Mouse (Mus musculus) hindbrain, embryonic 16.5 days (tissue): Measurements from ENCODE around the gene Slc25a43. TPM values are rescaled to one million over a fixed set of nuclear protein-coding genes. Genes with fewer than 3 reads are reported as not detected.

Experiments used
- ATAC-seq: fragments of 200-750 bp; cut with Nextera tagmentation; 2 replicates; pipeline ENCODE4 v1.8.0; 2017; ENCODE audit warnings: moderate TSS enrichment, moderate library complexity
- H3K27ac ChIP-seq: fragments of 300-500 bp; sonication (generic); 2 replicates; pipeline ENCODE4 v1.5.1; 2014; ENCODE audit warnings: low read depth, mild to moderate bottlenecking, control low read depth, low read length, moderate library complexity
- H3K27me3 ChIP-seq: fragments of 300-500 bp; sonication (generic); replicated peaks from 2 replicates; pipeline ENCODE4 v1.6.1; 2014; ENCODE audit warnings: low read length; ENCODE audit not compliant: control insufficient read depth, insufficient read depth
- H3K36me3 ChIP-seq: fragments of 300-500 bp; sonication (generic); 2 replicates; pipeline ENCODE4 v1.6.1; 2014; ENCODE audit warnings: mild to moderate bottlenecking, low read length, moderate library complexity, mixed read lengths; ENCODE audit not compliant: control insufficient read depth, insufficient read depth
- H3K4me1 ChIP-seq: fragments of 300-500 bp; sonication (generic); 2 replicates; pipeline ENCODE4 v1.6.1; 2014; ENCODE audit warnings: low read depth, low read length; ENCODE audit not compliant: control insufficient read depth, insufficient read depth
- H3K4me2 ChIP-seq: fragments of 300-500 bp; sonication (generic); 2 replicates; pipeline ENCODE4 v1.6.1; 2014; ENCODE audit warnings: mild to moderate bottlenecking, low read length, control low read depth, moderate library complexity
- H3K4me3 ChIP-seq: fragments of 300-500 bp; sonication (generic); 2 replicates; pipeline ENCODE4 v1.5.1; 2014; ENCODE audit warnings: mild to moderate bottlenecking, low read length, control low read depth, moderate library complexity
- H3K9ac ChIP-seq: fragments of 300-500 bp; sonication (generic); 2 replicates; pipeline ENCODE4 v1.6.1; 2014; ENCODE audit warnings: low read depth, mild to moderate bottlenecking, control low read depth, low read length, moderate library complexity
- H3K9me3 ChIP-seq: fragments of 300-500 bp; sonication (generic); 2 replicates; pipeline ENCODE4 v1.6.1; 2014; ENCODE audit warnings: mild to moderate bottlenecking, low read length, moderate library complexity; ENCODE audit not compliant: control insufficient read depth
- WGBS: fragments of 180-500 bp; shearing (Covaris S2); extraction: QIAGEN DNeasy Blood & Tissue Kit; methylation state at CpG from one replicate; pipeline ENCODE4 v1.1.7; 2014; 5-methylcytosine and 5-hydroxymethylcytosine counted together
- polyA plus RNA-seq: library from polyadenylated mRNA; unstranded; fragments of >200 nt; fragmentation: Nextera tagmentation; extraction: Ambion mirVana; gene quantifications from 2 replicates; pipeline ENCODE4 v1.2.1, GENCODE M21; 2015

The Slc25a43 gene
- polyA plus RNA-seq, 1 experiment from 2014 or later = 0.81 TPM

- H3K27ac ChIP-seq = no peak overlapping the region
- ATAC-seq = no peak
- no peaks in the 10 kb centered on the region for H3K9me3 ChIP-seq
- WGBS = 68% methylated on average over 1 of the region's 1 CpGs
- H3K4me1 ChIP-seq = no peaks in the 10 kb centered on the region
- no peak overlapping the region for H3K4me3 ChIP-seq
- no peaks in the 10 kb centered on the region for H3K27me3 ChIP-seq
- no peaks in the 10 kb centered on the region for H3K36me3 ChIP-seq
- H3K4me2 ChIP-seq = no peak overlapping the region
- no peak overlapping the region for H3K9ac ChIP-seq
These were observed 7.1 kb downstream of the Slc25a43 start for GRCm38 (mm10) chrX:36750591-36750990.

GRCm38 (mm10) chrX:36752586-36752985 lies 9.1 kb downstream of the Slc25a43 start:
- H3K36me3 ChIP-seq = no peaks in the 10 kb centered on the region
- ATAC-seq = no peak
- no peak overlapping the region for H3K4me3 ChIP-seq
- H3K9me3 ChIP-seq = no peaks in the 10 kb centered on the region
- H3K27ac ChIP-seq = no peak overlapping the region
- H3K4me2 ChIP-seq = no peak overlapping the region
- H3K4me1 ChIP-seq = no peaks in the 10 kb centered on the region
- H3K27me3 ChIP-seq = no peaks in the 10 kb centered on the region
- 95% methylated on average over 3 of the region's 3 CpGs for WGBS
- H3K9ac ChIP-seq = no peak overlapping the region

- H3K9me3 ChIP-seq = no peaks in the 10 kb centered on the region
- no peaks in the 10 kb centered on the region for H3K36me3 ChIP-seq
- H3K4me2 ChIP-seq = no peak overlapping the region
- no peak overlapping the region for H3K9ac ChIP-seq
- no peak for ATAC-seq
- no peaks in the 10 kb centered on the region for H3K4me1 ChIP-seq
- WGBS = 71% methylated on average over 6 of the region's 7 CpGs
- H3K4me3 ChIP-seq = no peak overlapping the region
- H3K27ac ChIP-seq = no peak overlapping the region
- no peaks in the 10 kb centered on the region for H3K27me3 ChIP-seq
These were observed 14.5 kb downstream of the Slc25a43 start for GRCm38 (mm10) chrX:36757796-36758472.

- Histone ChIP-seq H3K9ac (no peak overlapping the region), H3K36me3 (no peaks in the 10 kb centered on the region), H3K4me1 (no peaks in the 10 kb centered on the region), H3K9me3 (no peaks in the 10 kb centered on the region), H3K27me3 (no peaks in the 10 kb centered on the region), H3K4me3 (no peak overlapping the region), H3K27ac (no peak overlapping the region), H3K4me2 (no peak overlapping the region)
- no peak for ATAC-seq
- WGBS = 70% methylated on average over 6 of the region's 6 CpGs
These were observed 15.1 kb downstream of the Slc25a43 start for GRCm38 (mm10) chrX:36758566-36758965.

GRCm38 (mm10) chrX:36760946-36761635 lies 17.6 kb downstream of the Slc25a43 start:
- Histone ChIP-seq H3K27me3 (no peaks in the 10 kb centered on the region), H3K36me3 (no peaks in the 10 kb centered on the region), H3K9ac (no peak overlapping the region), H3K9me3 (no peaks in the 10 kb centered on the region), H3K4me1 (no peaks in the 10 kb centered on the region), H3K4me2 (no peak overlapping the region), H3K27ac (no peak overlapping the region), H3K4me3 (no peak overlapping the region)
- peak; percentile 41; the same call in 1 of the 2 replicates for ATAC-seq
- 26% methylated on average over 6 of the region's 6 CpGs for WGBS

GRCm38 (mm10) chrX:36762289-36762688 lies 18.8 kb downstream of the Slc25a43 start:
- Histone ChIP-seq H3K36me3 (no peaks in the 10 kb centered on the region), H3K27me3 (no peaks in the 10 kb centered on the region), H3K27ac (no peak overlapping the region), H3K9me3 (no peaks in the 10 kb centered on the region), H3K4me2 (no peak overlapping the region), H3K4me1 (no peaks in the 10 kb centered on the region), H3K9ac (no peak overlapping the region), H3K4me3 (no peak overlapping the region)
- WGBS = 77% methylated on average over 5 of the region's 5 CpGs
- no peak for ATAC-seq

GRCm38 (mm10) chrX:36762894-36763293 lies 19.4 kb downstream of the Slc25a43 start:
- no peak for ATAC-seq
- Histone ChIP-seq H3K27ac (0 out of 2 replicates have a peak overlapping the region, but pooled peaks have one; percentile 39), H3K4me1 (no peaks in the 10 kb centered on the region), H3K27me3 (no peaks in the 10 kb centered on the region), H3K9ac (no peak overlapping the region), H3K4me3 (no peak overlapping the region), H3K36me3 (no peaks in the 10 kb centered on the region), H3K4me2 (no peak overlapping the region), H3K9me3 (no peaks in the 10 kb centered on the region)
- 62% methylated on average over 4 of the region's 4 CpGs for WGBS

GRCm38 (mm10) chrX:36763298-36763933 lies 20.0 kb downstream of the Slc25a43 start:
- Histone ChIP-seq H3K4me3 (no peak overlapping the region), H3K4me1 (no peaks in the 10 kb centered on the region), H3K4me2 (no peak overlapping the region), H3K36me3 (no peaks in the 10 kb centered on the region), H3K9ac (no peak overlapping the region), H3K27me3 (no peaks in the 10 kb centered on the region), H3K27ac (no peak overlapping the region), H3K9me3 (no peaks in the 10 kb centered on the region)
- ATAC-seq = peak; percentile 69
- WGBS = 39% methylated on average over 11 of the region's 11 CpGs

- Histone ChIP-seq H3K4me3 (no peak overlapping the region), H3K4me1 (no peaks in the 10 kb centered on the region), H3K27me3 (no peaks in the 10 kb centered on the region), H3K4me2 (no peak overlapping the region), H3K9ac (no peak overlapping the region), H3K36me3 (no peaks in the 10 kb centered on the region), H3K9me3 (no peaks in the 10 kb centered on the region), H3K27ac (peak overlapping the region; percentile 39; the same call in 1 of the 2 replicates)
- WGBS = 20% methylated on average over 2 of the region's 2 CpGs
- no peak; the same call in 1 of the 2 replicates for ATAC-seq
These were observed 20.5 kb downstream of the Slc25a43 start for GRCm38 (mm10) chrX:36763934-36764317.
